Mouse (Mus musculus): ENCODE data around the gene Platr25.
"Not testable (repeated sequence)": the region's sequence is repeated elsewhere in the genome, so short reads cannot be mapped to it uniquely, and the experiment has no call there.

Platr25 gene

GRCm38 (mm10) chr13:62760432-62761415, at the start of gene Platr25:
Platr25 (minus strand) TSS chr13:62760709.
- DNase-seq, result peak; percentile 76

DNA sequence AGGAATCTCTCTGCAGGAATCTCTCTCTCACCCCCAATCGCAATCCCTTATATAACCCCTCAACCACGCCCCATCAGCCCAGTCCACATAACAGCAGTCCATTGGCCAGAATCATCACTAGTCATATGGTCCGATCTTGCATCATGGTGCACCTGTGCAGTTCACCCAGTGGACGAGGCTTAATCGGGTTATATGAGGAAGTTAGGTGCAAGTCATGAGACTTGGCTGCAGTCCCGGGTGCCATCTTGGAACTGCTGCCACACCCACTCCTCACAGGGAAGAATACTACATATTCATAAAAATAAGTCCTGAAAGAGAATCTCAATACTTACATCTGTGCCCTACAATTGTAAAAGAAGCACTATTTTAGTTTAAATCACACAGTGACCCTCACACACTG, 47.5 kb upstream of the Platr25 start:
- not testable (repeated sequence) for DNase-seq

DNA sequence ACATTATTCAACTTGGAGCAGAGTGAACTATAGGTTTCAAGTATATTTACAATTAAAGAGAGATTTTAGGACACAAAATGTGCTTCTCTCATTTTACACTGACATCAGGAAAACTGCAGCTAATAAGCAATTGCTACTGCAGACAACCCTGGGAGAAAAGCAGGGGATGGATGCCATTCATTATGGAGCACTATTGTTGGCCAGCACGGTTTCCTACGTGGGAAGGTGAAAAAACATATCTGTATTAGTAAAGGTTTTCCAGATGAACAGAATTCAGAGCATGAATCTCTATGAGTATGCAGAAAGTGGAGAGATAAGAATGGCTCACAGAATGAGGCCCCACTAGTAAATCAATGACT, 25.6 kb upstream of the Platr25 start:
- not testable (repeated sequence) for DNase-seq

GRCm38 (mm10) chr13:62785199-62786134, 25.0 kb upstream of the Platr25 start, which contains the start of gene Gm5141:
Gm5141 (minus strand) TSS chr13:62785808.
- DNase-seq, result peak; percentile 58

GRCm38 (mm10) chr13:62763806-62764205, 3.3 kb upstream of the Platr25 start:
- peak; percentile 50 for DNase-seq

GRCm38 (mm10) chr13:62733322-62733721, 27.2 kb downstream of the Platr25 start:
- DNase-seq, result no peak

- not testable (repeated sequence) for DNase-seq
Measured at GRCm38 (mm10) chr13:62712611-62713010, 47.9 kb downstream of the Platr25 start.

DNA sequence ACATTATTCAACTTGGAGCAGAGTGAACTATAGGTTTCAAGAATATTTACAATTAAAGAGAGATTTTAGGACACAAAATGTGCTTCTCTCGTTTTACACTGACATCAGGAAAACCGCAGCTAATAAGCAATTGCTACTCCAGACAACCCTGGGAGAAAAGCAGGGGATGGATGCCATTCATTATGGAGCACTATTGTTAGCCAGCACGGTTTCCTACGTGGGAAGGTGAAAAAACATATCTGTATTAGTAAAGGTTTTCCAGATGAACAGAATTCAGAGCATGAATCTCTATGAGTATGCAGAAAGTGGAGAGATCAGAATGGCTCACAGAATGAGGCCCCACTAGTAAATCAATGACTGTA, 75.2 kb downstream of the Platr25 start:
- DNase-seq, result not testable (repeated sequence)

DNA sequence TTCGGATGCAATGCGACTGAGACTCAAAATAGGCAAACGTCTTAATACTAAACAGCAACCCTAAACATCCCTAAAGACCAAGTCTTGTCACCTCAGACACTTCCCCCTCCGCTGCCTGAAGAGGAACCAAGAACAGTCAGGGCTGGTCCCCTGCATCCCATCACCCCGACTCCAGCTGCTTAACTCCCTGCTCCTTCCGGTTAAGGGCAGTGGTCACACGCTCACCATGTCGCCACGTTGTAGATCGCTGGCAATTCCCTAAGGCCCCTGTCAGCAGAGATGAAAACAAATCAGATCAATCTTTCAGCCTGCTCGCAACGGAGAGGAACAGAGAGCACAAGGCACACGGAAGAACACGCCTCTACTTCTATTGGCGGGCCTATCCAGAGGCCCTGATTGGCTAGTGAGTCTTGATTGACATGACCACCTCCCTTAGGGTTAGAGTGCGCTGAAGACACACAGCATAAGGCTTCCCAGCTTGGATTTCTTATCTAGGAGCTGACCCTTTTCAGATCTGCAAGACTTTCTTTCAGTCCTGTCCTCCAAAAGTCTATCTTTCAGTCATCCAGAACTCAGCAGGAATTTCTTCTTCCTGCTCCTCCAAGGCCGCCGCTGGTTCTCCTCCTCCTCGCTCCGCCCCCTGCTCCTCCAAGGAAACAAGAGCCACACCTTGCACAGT, 75.8 kb downstream of the Platr25 start:
- peak; percentile 33 for DNase-seq

GRCm38 (mm10) chr13:62653369-62653743, 107.2 kb downstream of the Platr25 start:
- DNase-seq, result no peak

DNA sequence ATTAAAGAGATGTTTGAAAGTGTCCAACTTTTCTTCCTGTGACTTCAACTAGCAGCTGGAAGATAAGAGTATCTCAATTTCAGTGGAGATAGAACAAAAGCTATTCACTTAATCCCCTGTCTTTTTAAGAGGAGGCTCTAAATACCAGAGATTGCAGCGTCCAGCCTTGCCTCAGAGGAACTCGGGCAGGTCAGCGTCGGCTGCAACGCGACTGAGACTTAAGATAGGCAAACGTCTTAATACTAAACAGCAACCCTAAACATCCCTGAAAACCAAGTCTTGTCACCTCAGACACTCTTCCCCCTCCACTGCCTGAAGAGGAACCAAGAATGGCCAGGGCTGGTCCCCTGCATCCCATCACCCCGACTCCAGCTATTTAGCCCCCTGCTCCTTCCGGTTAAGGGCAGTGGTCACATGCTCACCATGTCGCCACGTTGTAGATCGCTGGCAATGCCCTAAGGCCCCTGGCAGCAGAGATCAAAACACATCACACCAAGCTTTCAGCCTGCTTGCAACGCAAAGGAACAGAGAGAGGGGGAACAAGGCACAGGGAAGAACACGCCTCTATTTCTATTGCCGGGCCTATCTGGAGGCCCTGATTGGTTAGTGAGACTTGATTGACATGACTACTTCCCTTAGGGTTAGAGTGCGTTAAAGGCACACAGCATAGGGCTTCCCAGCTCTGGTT, 107.7 kb downstream of the Platr25 start:
- peak; percentile 86 for DNase-seq

DNA sequence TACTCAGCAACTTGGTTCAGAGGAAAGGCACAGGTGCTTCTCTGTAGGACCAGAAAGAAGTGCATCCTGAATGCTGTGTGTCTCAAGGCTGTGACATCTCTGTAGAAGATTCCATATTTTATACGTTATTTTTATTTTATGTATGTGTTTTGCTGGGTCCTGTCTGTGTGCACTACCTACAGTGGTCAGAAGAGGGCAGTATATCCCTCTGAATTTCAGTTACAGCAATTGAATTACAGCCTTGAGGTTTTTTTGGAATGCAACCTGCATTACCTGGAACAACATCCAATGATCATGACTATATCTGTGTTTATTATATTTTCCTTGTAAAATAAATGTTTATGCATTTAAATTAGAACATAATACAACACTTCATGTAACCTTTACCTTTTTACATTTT, 133.4 kb downstream of the Platr25 start:
- DNase-seq, result peak; percentile 37

DNA sequence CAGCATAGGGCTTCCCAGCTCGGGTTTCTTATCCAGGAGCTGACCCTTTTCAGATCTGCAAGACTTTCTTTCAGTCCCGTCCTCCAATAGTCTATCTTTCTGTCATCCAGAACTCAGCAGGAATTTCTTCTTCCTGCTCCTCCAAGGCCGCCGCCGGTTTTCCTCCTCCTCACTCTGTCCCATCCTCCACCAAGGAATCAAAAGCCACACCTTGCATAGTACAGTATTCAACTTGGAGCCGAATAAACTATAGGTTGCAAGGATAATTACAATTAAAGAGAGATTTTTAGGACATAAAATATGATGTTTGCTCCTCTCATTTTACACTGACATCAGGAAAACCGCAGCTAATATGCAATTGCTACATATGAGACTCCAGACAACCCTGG, 136.2 kb downstream of the Platr25 start:
- not testable (repeated sequence) for DNase-seq

DNA sequence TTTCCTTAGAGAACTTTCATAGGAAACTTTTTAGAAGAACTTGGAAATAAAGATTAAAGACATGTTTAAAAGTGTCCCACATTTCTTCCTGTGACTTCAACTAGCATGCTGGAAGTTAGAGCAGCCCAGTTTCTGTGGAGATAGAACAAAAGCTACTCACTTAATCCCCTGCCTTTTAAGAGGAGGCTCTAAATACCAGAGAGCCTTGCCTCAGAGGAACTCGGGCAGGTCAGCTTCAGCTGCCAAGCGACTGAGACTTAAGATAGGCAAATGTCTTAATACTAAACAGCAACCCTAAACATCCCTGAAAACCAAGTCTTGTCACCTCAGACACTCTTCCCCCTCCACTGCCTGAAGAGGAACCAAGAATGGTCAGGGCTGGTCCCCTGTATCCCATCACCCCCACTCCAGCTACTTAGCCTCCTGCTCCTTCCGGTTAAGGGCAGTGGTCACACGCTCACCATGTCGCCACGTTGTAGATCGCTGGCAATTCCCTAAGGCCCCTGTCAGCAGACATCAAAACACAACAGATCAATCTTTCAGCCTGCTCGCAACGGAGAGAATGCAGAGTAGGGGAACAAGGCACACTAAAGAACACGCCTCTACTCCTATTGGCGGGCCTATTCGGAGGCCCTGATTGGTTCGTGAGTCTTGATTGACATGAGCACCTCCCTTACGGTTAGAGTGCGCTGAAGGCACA, 136.8 kb downstream of the Platr25 start, which contains the start of gene 6720489N17Rik:
6720489N17Rik (minus strand) TSS at position 606 of the 700 bp plus-strand sequence.
- peak; percentile 86 for DNase-seq
